Mouse (Mus musculus) intestine, embryonic 14.5 days (tissue): ENCODE data around the gene Cnnm3. TPM values are rescaled to one million over a fixed set of nuclear protein-coding genes. Genes with fewer than 3 reads are reported as not detected.
"Not testable (repeated sequence)": the region's sequence is repeated elsewhere in the genome, so short reads cannot be mapped to it uniquely, and the experiment has no call there.

Experiments
- ATAC-seq: fragments of 200-750 bp; cut with Nextera tagmentation; replicated peaks from 2 replicates; pipeline ENCODE4 v1.8.0; 2017; ENCODE audit warnings: low read depth, moderate number of reproducible peaks, moderate TSS enrichment, moderate library complexity; ENCODE audit not compliant: low FRiP score, low TSS enrichment
- DNase-seq: peaks from one replicate; pipeline ENCODE4 v3.0.0-alpha.2; 2018; ENCODE audit warnings: low spot score
- H3K27ac ChIP-seq: fragments of 300-500 bp; sonication (generic); 2 replicates; pipeline ENCODE4 v1.5.1; 2014; ENCODE audit warnings: low read depth, mild to moderate bottlenecking, control low read depth
- H3K27me3 ChIP-seq: fragments of 300-500 bp; sonication (generic); replicated peaks from 2 replicates; pipeline ENCODE4 v1.6.1; 2014; ENCODE audit warnings: low read length, control low read depth; ENCODE audit not compliant: control insufficient read depth, insufficient read depth
- H3K36me3 ChIP-seq: fragments of 300-500 bp; sonication (generic); 2 replicates; pipeline ENCODE4 v1.6.1; 2014; ENCODE audit warnings: low read length, control low read depth; ENCODE audit not compliant: control insufficient read depth, insufficient read depth
- H3K4me1 ChIP-seq: fragments of 300-500 bp; sonication (generic); replicated peaks from 2 replicates; pipeline ENCODE4 v1.6.1; 2014; ENCODE audit warnings: low read length, control low read depth, mixed read lengths; ENCODE audit not compliant: control insufficient read depth, insufficient read depth
- H3K4me2 ChIP-seq: fragments of 300-500 bp; sonication (generic); 2 replicates; pipeline ENCODE4 v1.6.1; 2014; ENCODE audit warnings: low read length
- H3K4me3 ChIP-seq: fragments of 300-500 bp; sonication (generic); 2 replicates; pipeline ENCODE4 v1.5.1; 2014; ENCODE audit warnings: low read depth, low read length, control low read depth, mixed read lengths
- H3K9ac ChIP-seq: fragments of 300-500 bp; sonication (generic); 2 replicates; pipeline ENCODE4 v1.6.1; 2014; ENCODE audit warnings: mild to moderate bottlenecking, low read length
- H3K9me3 ChIP-seq: fragments of 300-500 bp; sonication (generic); 2 replicates; pipeline ENCODE4 v1.6.1; 2016; ENCODE audit warnings: low read length, control low read depth; ENCODE audit not compliant: control insufficient read depth
- WGBS: fragments of 180-500 bp; shearing (Covaris S2); extraction: QIAGEN DNeasy Blood & Tissue Kit; methylation state at CpG from one replicate; pipeline ENCODE4 v1.1.7; 2014; 5-methylcytosine and 5-hydroxymethylcytosine counted together
- polyA plus RNA-seq: library from polyadenylated mRNA; unstranded; fragments of >200 nt; fragmentation: Nextera tagmentation; extraction: Ambion mirVana; gene quantifications from 2 replicates; pipeline ENCODE4 v1.2.1, GENCODE M21; 2014

Gene Cnnm3
- polyA plus RNA-seq, 1 experiment from 2014 or later, result 5.4 TPM

DNA sequence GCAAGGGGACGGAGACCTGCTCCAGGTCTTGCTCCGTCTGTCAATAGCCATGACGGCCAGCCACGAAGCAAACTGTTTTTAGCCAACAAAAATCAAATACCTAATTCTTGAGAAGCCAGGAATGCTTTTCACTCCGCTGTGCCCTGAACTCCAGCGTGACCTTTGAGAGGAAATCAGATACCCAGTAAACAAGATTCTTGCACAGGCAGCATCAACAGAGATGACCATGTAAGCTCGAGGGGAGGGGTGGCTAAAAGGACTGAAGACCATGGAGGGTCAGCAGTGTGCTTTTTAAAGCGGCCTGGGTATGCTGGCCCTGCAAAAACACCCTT lies 24.7 kb downstream of the Cnnm3 start:
- DNase-seq (no peak), ATAC-seq (no peak)
- H3K36me3 ChIP-seq, result peaks cover 36% of the 10 kb centered on the region
- H3K27ac ChIP-seq, result no peak overlapping the region
- no peak overlapping the region for H3K9ac ChIP-seq
- no peaks in the 10 kb centered on the region for H3K27me3 ChIP-seq
- H3K4me2 ChIP-seq, result no peak overlapping the region
- WGBS, result 56% methylated on average over 8 of the region's 8 CpGs
- no peaks in the 10 kb centered on the region for H3K4me1 ChIP-seq
- H3K4me3 ChIP-seq, result no peak overlapping the region
- H3K9me3 ChIP-seq, result no peaks in the 10 kb centered on the region

GRCm38 (mm10) chr1:36536783-36537182 lies 25.1 kb downstream of the Cnnm3 start, which contains the start of gene Ankrd23:
Gene Ankrd23, minus strand, starts transcription at chr1:36536883.
- not testable (repeated sequence) for H3K9ac ChIP-seq, H3K4me3 ChIP-seq, H3K27ac ChIP-seq, H3K27me3 ChIP-seq, H3K4me2 ChIP-seq, DNase-seq, ATAC-seq, H3K9me3 ChIP-seq, H3K4me1 ChIP-seq
- 93% methylated on average over 9 of the region's 9 CpGs for WGBS
- peaks cover 39% of the 10 kb centered on the region for H3K36me3 ChIP-seq

DNA sequence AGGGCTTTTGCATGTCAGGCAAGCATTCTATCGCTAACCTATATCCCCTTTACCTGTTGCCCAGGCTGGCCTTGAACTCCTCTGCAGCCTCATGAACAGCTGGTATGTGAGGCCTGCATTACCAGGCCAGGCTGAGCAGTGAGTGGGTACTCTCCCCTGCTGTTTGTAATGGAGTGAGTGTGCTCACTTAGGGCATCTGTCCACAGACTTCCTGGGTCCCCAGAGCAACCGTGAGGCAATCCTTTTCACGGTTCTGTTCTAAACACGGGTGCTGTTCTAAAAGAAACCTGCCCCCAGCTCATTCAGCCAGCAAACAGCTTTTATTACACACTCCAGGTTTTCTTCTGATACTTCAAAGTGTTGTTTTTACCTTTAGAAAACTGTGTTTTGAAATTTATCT lies 27.1 kb downstream of the Cnnm3 start:
- no peak for ATAC-seq
- Histone ChIP-seq H3K9me3 (no peaks in the 10 kb centered on the region), H3K4me3 (no peak overlapping the region), H3K4me1 (no peaks in the 10 kb centered on the region), H3K9ac (no peak overlapping the region), H3K36me3 (peaks cover 49% of the 10 kb centered on the region), H3K4me2 (no peak overlapping the region), H3K27ac (no peak overlapping the region), H3K27me3 (no peaks in the 10 kb centered on the region)
- 81% methylated on average over 4 of the region's 4 CpGs for WGBS
- DNase-seq, result no peak

DNA sequence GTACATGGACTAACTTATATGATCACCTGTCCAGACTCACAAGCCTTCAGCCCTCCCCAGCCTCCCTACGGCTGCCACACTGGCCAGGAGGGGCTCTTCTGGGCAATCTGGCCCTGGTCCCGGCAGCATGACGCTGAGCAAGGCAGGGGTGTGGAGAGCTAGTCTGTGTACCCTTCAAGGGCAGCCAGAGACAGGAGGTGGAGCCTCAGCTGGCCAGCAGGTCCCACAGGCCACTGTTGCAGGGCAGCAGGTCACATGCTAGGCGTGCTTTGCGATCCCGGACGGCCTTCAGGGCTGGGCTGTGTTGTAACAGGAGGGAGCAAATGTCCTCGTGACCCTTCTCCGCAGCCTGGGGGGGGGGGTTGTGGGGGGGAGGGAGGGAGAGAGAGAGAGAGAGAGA lies 27.5 kb downstream of the Cnnm3 start, which contains the start of gene Gm42417:
TSS of gene Gm42417 (minus strand) at position 244 of the 400 bp plus-strand sequence.
- Histone ChIP-seq H3K4me2 (no peak within 1 kb of the TSS), H3K9ac (no peak within 1 kb of the TSS), H3K9me3 (no peaks in the 10 kb centered on the region), H3K4me1 (no peaks in the 10 kb centered on the region), H3K27me3 (no peaks in the 10 kb centered on the region), H3K4me3 (no peak within 1 kb of the TSS), H3K36me3 (peaks cover 49% of the 10 kb centered on the region), H3K27ac (no peak within 1 kb of the TSS)
- 36% methylated on average over 9 of the region's 9 CpGs for WGBS
- no peak for ATAC-seq
- no peak for DNase-seq

DNA sequence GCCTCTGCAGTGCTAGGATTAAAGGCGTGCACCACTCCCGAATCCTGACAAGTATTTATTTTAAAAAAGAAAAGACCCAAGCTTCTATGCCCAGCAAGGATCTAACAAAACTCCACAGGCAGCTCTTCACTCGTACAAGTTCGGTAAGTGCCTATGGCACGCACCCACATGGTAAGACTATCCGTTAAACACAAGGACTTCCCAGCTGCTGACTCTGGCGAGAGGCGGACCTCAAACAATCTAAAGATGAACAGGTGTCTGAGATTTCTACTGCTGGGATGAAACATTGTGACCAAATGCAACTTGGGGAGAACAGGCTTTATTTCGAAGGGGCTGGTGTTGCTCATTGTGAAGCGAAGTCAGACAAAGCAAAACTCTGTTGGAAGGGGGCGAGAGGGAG lies 28.5 kb downstream of the Cnnm3 start:
- WGBS, result 88% methylated on average over 11 of the region's 11 CpGs
- no peak overlapping the region for H3K27ac ChIP-seq
- no peak overlapping the region for H3K9ac ChIP-seq
- peaks cover 49% of the 10 kb centered on the region for H3K36me3 ChIP-seq
- H3K9me3 ChIP-seq, result no peaks in the 10 kb centered on the region
- ATAC-seq (no peak), DNase-seq (no peak)
- H3K4me1 ChIP-seq, result no peaks in the 10 kb centered on the region
- no peak overlapping the region for H3K4me3 ChIP-seq
- no peaks in the 10 kb centered on the region for H3K27me3 ChIP-seq
- H3K4me2 ChIP-seq, result no peak overlapping the region

- Histone ChIP-seq H3K27ac (no peak overlapping the region), H3K4me3 (no peak overlapping the region), H3K36me3 (peaks cover 49% of the 10 kb centered on the region), H3K9ac (no peak overlapping the region), H3K4me2 (no peak overlapping the region), H3K27me3 (no peaks in the 10 kb centered on the region), H3K9me3 (no peaks in the 10 kb centered on the region), H3K4me1 (0 out of 2 replicates have a peak, but pooled peaks cover 4% of the 10 kb centered on the region)
- ATAC-seq, result no peak
- no peak for DNase-seq
- 93% methylated on average over 12 of the region's 12 CpGs for WGBS
Measured at GRCm38 (mm10) chr1:36540807-36541206, 29.1 kb downstream of the Cnnm3 start.

GRCm38 (mm10) chr1:36541844-36542243 lies 30.2 kb downstream of the Cnnm3 start:
- no peaks in the 10 kb centered on the region for H3K27me3 ChIP-seq
- no peak overlapping the region for H3K4me2 ChIP-seq
- ATAC-seq (no peak), DNase-seq (no peak)
- WGBS, result 93% methylated on average over 16 of the region's 16 CpGs
- H3K27ac ChIP-seq, result no peak overlapping the region
- H3K4me3 ChIP-seq, result no peak overlapping the region
- H3K4me1 ChIP-seq, result peaks cover 9% of the 10 kb centered on the region; the same call in 1 of the 2 replicates
- no peak overlapping the region for H3K9ac ChIP-seq
- no peaks in the 10 kb centered on the region for H3K9me3 ChIP-seq
- H3K36me3 ChIP-seq, result peaks cover 49% of the 10 kb centered on the region

- H3K4me1 ChIP-seq, result peaks cover 16% of the 10 kb centered on the region
- no peak overlapping the region for H3K9ac ChIP-seq
- no peak overlapping the region for H3K27ac ChIP-seq
- H3K4me2 ChIP-seq, result no peak overlapping the region
- 92% methylated on average over 9 of the region's 9 CpGs for WGBS
- H3K9me3 ChIP-seq, result no peaks in the 10 kb centered on the region
- DNase-seq, result no peak
- ATAC-seq, result no peak
- H3K36me3 ChIP-seq, result peaks cover 46% of the 10 kb centered on the region
- no peaks in the 10 kb centered on the region for H3K27me3 ChIP-seq
- no peak overlapping the region for H3K4me3 ChIP-seq
Measured at GRCm38 (mm10) chr1:36542925-36543324, 31.3 kb downstream of the Cnnm3 start.

DNA sequence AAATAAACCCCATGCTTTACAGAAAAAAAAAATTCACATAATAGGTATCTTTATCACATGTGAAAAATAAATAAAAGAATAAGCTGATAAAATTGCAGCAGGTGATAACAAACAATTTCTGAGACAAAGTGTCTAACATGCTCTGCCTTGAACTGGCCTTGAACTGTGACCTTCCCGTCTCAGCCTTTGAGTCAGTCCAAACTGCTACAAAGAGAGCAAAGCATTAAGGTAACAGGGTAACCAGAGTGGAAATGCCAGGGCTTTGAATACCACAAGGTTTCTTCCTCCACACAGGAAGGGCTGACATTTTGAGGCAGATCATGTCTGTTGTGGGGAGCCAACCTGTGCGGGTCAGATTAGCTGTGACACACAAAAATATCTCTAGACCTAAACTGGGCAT lies 33.7 kb downstream of the Cnnm3 start:
- no peak for DNase-seq
- Histone ChIP-seq H3K36me3 (peaks cover 40% of the 10 kb centered on the region), H3K27ac (no peak overlapping the region), H3K9me3 (no peaks in the 10 kb centered on the region), H3K9ac (no peak overlapping the region), H3K27me3 (no peaks in the 10 kb centered on the region), H3K4me2 (no peak overlapping the region), H3K4me3 (no peak overlapping the region), H3K4me1 (peaks cover 27% of the 10 kb centered on the region)
- no peak for ATAC-seq
- WGBS, result 82% methylated on average over 2 of the region's 2 CpGs
